Mouse (Mus musculus) hindlimb bud, embryonic 11.5 days (tissue): ENCODE measurements around the gene Cep41.

Experiments
- DNase-seq: peaks from one replicate; pipeline ENCODE4 v3.0.0-alpha.2; 2012; ENCODE audit warnings: low read depth, low spot score; ENCODE audit errors: extremely low spot score

The Cep41 gene

DNA sequence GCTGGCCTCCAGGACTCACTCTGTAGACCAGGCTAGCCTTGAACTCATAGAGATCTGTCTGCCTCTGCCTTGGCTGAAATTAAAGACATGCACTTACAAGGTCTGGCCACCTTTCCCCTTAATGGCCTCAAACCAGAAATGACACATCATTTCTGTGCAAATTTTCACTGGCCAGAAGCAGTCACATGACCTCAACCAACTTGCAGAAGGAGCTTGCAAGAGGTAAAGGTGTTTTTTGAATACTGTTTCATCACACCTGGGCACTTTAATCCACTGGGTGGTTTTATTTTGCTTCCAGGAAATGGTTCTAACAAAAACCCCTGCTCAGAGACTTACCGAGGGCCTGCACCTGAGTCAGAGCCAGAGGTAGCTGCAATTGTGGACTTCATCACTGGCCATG, 63.6 kb downstream of the Cep41 start:
- DNase-seq, result no peak

DNA sequence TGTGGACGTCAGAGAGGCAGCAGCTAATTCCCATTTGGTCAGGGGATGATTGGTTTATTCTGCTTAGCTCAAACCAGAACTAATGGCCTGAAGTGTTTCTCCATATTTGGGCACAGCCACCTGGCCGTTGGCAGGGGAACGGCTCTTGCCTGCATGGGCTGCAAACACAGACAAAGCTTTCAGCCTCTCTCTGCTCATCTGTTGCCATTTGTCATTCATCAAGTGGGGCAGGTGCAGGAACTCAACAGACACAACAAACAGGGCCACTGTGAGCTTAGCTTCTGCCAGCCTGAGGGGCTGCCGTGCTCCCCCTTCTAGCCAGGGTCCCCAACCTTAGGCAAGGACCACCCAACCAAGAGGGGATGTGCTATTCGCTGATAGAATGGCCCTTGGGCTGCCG, 65.4 kb downstream of the Cep41 start:
- no peak for DNase-seq

DNA sequence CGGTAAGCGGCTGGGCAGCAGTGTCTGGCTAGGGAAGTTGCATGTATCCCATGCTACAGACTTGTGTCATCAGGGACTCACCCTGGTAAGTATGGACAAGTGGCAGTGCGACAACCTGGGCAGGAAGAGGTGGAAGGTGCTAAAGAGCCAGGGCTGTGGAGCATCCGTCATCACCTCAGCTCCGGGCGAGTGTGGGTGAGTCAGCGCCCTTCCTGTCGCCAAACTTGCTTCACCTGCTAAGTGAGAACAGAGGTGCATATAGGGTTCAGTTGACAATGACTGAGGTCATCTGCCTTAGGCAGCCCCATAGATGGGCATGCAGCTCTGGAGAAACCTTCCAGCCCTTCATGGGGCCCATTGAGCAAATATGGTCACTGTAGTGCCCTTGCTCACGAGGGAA, 68.8 kb downstream of the Cep41 start:
- DNase-seq, result no peak

DNA sequence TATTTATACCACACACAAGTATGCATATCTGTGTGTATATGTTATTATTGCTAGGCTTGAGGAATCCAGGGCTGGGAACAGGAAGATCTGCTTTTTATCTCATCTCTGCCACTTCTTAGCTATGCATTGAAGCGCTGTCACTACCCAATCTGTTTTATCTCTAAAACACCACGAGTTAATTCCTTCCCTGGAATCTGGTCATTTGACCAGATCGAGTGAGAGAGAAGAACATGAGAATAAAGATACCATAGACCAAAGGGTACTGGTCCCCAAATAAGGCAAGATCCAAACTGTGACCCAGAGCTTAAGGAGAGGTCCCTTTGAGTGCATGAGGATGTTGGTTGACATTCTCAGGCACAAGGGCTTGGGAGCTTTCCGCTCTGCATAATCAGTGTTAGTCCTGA, 71.6 kb downstream of the Cep41 start:
- no peak for DNase-seq

DNA sequence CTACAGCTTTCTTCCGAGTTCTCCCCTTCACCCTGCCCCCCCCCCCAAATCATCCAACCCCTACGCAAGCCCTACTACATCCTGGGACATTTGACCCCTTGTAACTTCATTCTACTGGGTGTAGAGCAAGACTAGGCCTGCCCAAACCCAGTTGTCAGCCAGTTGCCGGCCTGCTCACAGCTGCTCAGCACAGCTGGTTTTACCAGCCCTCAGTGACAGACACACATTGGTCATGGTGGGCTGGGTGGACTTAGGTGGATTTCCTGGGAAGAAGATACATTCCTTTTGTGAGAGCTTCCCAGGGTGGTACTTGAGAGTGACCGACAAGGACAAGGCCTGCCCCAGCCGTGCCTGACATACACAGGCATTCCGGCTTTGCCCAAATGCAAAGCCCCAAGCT, 72.6 kb downstream of the Cep41 start:
- no peak for DNase-seq

DNA sequence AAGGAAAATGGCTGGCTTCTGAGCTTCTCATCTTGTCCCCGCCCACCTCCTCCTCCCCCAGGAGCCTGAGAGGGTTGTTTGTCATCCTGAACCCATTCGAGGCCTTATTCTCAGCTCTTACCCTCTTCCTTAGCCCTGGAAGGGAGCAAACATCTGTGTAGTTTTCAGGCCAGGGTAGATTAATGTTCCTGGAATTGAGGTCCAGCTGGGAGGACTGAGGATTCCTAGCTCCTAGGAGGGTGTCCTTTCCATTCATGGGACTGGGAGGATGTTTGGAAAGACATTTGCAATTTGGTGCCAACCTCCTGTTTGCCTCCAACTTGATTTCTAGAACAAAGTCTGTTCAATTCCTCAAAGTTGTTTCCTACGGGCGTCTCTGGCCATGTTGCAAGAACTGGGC, 73.0 kb downstream of the Cep41 start:
- no peak for DNase-seq

DNA sequence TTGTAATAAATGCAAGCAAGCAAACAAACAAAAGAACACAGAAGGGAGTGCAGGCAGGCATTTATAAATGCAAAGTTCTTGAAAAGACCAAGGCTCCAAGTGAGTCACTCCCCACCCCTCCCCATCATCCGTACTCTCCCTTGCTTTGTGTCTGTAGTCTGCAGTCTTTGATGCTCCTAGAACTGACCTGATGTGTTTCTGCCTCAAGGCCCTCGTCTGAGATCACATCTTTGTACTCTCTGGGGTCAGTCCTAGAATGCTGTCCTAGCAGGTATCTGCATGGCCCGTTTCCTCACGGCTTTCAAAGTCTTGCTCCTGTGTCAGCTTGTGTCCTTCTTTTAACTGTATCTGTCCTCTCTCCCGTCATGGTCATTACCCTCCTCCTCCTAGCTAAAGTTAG, 73.9 kb downstream of the Cep41 start:
- DNase-seq, result no peak

DNA sequence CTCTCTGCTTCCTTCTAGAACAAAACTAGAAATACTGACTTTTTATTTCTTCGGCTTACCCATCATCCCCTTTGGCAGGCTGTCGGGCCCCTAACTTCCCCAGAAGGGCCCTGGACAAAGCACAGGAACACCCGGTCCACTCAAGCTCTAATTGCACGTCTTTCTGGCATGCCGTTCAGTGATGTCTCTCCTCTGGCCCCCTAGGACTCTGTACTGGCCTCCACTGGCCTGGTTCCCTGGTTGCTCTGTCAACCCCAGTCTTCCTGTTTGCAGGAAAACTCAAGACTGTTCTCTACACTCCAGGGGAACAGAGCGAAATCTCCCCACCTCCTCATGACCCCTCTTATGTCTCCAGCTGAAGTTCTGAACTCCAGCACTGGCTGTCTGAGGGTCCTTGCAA, 74.8 kb downstream of the Cep41 start:
- no peak for DNase-seq

DNA sequence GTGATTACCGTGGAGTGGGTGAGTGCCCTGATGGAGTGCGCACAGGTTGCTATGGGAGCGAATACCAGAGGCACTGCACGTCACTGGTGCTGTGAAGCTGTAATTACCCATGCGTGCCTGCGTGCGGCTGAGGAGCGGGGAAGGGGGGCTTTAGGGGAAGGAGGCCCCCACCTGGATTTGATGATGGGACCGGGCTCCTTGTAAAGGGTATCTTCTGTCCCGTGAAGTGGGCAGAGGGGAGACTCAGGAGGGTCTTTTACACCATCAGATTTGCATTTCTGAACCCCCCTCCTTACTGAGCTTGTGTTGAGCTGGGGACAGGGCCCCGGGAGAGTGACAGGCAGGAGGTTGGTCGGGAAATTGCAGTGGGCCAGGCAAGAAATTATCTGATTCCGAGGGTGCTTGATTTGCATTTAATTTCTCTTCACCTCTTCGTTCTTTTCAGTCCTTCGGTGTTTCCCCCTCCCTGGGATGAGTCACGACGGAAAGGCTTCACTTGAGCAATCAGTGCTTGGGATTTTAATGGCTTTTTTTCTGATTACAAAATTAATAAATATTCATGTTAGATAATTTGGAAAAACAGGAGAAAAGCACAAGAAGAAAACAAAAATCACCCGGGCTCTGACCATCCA, 75.5 kb downstream of the Cep41 start:
- DNase-seq, result no peak

DNA sequence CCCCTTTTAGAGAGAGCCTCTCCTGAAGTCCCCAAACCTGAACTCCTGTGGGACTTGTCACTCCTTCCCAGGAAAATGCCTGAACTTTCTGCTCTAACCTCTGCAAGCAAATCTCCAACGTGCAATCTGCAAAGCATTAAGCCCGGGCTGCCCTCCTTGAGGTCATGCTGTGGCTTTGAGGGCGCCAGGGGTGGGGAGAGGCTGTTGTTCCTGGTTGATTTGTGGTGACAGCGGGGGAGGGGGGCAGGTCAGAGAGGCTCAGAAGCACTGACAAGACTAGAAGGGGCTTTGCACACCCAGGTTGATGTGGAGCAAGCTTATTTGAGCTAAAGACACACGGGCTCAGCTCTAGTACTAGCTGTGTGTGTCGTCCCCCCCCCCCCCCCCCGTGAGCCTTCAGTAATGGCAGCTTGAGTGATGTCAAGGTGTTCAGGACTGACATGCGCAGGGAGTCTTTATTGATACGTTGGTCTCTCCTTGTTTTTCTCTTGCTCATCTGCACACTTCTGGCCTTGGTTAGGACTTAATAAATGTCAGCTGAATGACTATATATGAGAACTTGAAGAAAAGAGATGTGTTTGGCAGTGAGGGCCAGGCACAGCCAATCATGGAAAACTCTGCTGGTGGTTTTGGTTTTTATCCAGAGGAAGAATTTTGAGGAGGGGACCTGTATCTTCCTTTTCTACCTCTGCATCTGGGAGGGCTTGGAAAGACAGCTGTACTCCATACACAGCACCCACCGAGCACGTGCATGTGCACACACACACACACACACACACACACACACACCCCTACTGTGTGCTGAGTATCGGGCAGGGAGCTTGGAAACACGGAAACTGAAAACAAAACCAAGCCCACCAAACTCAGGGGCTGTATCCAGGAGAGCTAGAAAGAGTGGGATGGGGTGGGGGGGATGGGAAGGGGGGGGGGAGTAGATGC, 76.3 kb downstream of the Cep41 start:
- DNase-seq, result no peak

DNA sequence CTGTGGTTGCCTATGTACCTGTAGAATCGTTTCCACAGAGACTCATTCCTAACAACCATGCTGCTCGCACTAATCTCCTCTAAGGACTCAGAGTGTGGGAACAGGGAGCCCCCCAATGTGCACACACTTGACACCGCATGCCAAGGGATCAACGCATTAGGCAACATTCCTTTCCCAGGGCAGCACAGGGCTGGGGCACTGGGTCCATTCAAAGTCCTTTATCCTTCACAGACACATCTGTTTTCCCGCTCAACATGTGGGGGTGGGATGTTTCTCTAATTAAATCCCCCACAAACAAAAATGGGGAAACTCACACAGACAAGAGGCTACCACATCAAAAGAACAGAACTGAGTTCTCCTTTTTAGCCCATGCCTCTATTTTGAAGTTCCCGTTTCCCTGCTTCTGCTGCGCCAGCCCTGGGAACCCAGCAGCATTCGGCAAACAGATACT, 77.0 kb downstream of the Cep41 start:
- no peak for DNase-seq

DNA sequence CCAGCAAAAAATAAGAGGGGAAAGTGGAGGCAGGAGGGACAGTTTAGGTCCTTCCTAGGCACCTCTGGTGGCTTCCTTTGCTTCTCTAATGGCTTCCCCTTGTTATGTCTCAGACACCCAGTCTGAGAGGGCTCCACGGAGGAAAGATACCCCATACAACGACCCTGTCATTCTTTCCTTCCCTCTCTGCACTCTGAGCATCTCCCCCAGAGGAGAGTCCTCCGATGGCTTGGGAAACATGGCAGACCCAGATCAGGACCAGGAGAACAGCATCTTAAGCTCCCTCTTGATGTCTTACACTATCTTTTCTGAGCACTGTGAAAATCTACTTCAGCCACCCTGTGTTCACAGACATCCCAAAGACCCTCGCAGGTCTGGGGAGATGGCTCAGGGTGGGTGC, 77.8 kb downstream of the Cep41 start:
- no peak for DNase-seq

DNA sequence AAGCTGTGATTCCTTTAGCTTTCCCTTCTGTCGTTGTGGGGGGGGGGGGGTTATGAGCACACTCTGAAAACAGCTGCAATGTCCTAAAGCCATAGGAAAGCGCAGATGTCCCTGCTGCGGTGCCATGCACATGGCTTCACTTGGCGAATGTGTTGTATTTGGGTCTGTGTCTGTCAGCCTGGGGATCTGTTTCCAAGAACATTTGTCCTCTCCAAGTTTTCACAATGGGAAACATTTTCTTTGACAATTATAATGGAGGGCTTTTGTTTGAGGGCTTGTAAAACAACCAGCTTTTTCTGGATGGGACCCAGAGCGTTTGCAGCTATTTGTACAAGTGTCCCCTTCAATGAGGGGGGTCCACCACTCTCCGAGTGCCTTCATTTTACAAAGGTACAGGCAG, 79.3 kb downstream of the Cep41 start:
- no peak for DNase-seq

DNA sequence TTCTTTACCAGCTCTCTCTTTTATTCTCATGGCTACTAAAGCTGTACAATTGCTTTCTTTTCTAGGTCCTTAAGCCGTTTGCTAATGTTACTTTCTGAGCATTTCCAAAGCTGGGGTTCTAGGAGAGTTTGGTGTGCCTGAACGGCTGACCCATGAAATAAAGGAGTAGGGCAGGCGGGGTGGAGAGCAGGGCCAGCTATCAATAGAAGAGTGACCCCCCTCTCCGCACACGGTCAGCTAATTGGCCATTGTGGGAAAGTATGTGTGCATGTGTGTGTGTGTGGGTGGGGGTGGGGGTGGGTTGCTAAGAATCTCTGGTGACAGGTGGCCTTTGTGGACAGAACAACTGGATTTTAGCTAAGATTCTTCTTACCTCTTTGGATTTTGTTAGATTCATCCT, 82.3 kb downstream of the Cep41 start:
- DNase-seq, result no peak

DNA sequence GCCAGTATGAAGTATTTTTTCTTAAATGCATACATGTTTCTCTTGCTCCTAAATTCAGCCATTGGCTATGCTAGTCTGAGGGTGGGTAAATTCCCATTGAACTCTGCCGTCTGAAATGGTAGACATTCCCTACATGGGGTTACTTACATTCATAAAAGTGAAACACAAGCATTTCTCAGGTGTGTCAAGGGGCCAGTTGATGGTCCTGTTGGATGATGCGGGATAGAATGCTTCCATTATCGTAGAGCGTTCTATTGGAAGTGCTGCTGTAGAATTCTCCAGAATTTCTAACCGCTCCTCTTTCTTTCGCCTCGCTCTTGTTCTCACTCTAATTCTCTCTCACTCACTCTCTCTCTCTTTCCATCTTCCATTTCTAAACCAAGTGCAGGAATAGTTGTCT, 82.8 kb downstream of the Cep41 start, which contains the start of gene Cpa5:
Gene Cpa5, plus strand, starts transcription at position 301 of the 400 bp plus-strand sequence.
- DNase-seq, result no peak

DNA sequence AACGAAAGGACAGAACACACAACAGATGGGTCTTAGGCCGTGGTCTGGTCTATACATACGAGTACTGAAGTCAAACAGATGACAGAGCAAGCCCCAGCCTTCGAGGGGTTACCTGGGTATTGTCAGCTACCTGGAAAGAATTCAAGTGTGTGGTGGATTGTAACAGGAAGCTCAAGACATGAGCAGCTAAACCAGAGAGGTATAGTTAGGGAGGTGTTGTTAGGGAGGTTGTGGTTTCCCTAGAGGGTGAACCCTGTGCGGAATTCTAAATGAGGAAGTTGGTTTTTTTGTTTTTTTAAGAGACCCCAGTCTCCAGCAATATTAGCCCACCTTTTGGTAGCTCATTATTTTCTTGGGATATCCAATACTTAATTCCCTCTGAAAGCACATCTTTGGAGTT, 87.9 kb downstream of the Cep41 start:
- DNase-seq, result no peak

DNA sequence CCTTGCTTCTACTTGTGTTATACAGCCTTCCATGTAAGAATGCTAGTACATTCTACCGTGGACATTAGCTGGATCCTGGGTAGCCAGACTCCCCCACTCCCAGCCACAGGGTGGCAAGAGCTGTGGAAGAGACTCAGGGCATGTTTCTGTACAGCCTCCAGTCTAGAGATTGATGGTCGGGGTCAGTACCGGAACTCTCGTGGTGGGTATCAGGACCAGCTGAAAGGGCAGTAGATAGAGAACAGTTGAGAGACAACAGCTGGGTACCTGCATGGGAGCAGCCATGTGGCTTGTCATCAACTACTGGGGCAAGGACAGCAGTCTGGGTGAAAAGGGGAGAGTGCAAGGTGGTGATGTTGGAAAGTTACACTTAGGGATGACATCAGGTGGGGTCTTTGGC, 88.4 kb downstream of the Cep41 start:
- no peak for DNase-seq

DNA sequence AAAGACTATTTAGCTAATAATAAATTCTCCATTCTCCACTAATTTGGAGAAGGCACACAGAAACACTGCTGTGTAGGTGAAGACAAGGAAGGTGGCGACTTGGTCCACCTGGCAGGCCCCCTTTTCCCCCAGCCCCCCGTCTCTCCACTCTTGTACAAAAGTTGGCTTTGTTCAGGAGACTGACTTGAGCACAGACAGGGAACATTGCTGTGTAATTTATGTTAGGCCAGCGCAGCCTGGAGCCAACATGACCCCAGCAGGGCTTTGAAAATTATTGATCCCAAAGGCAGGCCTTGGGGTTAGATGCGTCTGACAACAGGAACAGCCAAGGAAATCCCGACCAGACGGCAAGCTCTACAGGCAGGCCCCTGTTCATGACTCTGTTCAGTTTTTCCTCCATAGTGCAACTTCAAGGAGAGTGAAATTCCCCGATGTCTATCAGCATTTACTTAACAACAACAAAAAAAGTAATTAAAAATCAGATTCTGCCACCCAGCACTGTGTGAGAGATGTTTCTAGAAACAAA, 89.1 kb downstream of the Cep41 start:
- DNase-seq, result no peak
